Mouse (Mus musculus) left cerebral cortex, adult 2 months (tissue): ENCODE data around the gene Nat8f1. TPM values are rescaled to one million over a fixed set of nuclear protein-coding genes. Genes with fewer than 3 reads are reported as not detected.
"Not testable (repeated sequence)": the region's sequence is repeated elsewhere in the genome, so short reads cannot be mapped to it uniquely, and the experiment has no call there.

ENCODE experiments used
- DNase-seq, 2 experiments: peaks; one replicate each; pipeline ENCODE4 v3.0.0; 2021 to 2022; ENCODE audit warnings: low spot score in 2 of 2, mixed read lengths in 1 of 2; ENCODE audit errors: extremely low spot score in 1 of 2
- H3K27ac ChIP-seq: fragments of 200-600 bp; 2 replicates; pipeline ENCODE4 v1.8.1; 2022
- H3K4me3 ChIP-seq: fragments of 200-600 bp; 2 replicates; pipeline ENCODE4 v1.8.1; 2022
- CTCF ChIP-seq: fragments of 200-600 bp; IDR thresholded peaks from 2 replicates; pipeline ENCODE4 v1.8.1; 2022; ENCODE audit warnings: antibody characterized with exemption, mild to moderate bottlenecking, moderate library complexity
- intact Hi-C: fragments of 180-260 bp; cut with DNase I; formaldehyde crosslinking; loops from one replicate; pipeline ENCODE4 v1.15.1; 2025
- total RNA-seq, 2 experiments: library from RNA; stranded (reverse); gene quantifications; 2 replicates each; pipeline ENCODE4 v1.2.3; 2021

The Nat8f1 gene
- total RNA-seq, 2 experiments from 2014 or later: 25.6 to 27.9 TPM

- no peak overlapping the region for H3K27ac ChIP-seq
- no peak for DNase-seq
- no peak for TF ChIP-seq CTCF
- intact Hi-C loops: no loop called here
- H3K4me3 ChIP-seq: no peak overlapping the region
Observed at GRCm38 (mm10) chr6:85927476-85928464, 12.3 kb upstream of the Nat8f1 start.

GRCm38 (mm10) chr6:85926709-85927108 is 11.2 kb upstream of the Nat8f1 start:
- no peak for TF ChIP-seq CTCF
- Histone ChIP-seq H3K27ac (no peak overlapping the region), H3K4me3 (no peak overlapping the region)
- intact Hi-C loops: no loop called here
- DNase-seq: no peak

GRCm38 (mm10) chr6:85923643-85924042 is 8.2 kb upstream of the Nat8f1 start:
- no peak for TF ChIP-seq CTCF
- intact Hi-C loops: no loop called here
- no peak for DNase-seq
- no peak overlapping the region for H3K27ac ChIP-seq
- no peak overlapping the region for H3K4me3 ChIP-seq

- intact Hi-C loops: loop anchor here (5.0 kb wide), 1 partner anchor 467 kb away; the partner anchor contains the start of genes Cct7 and Pradc1
- no peak for DNase-seq
- Histone ChIP-seq H3K27ac (no peak overlapping the region), H3K4me3 (no peak overlapping the region)
- no peak for TF ChIP-seq CTCF
Observed at GRCm38 (mm10) chr6:85919401-85919800, 3.9 kb upstream of the Nat8f1 start.

GRCm38 (mm10) chr6:85918341-85918740 is 2.9 kb upstream of the Nat8f1 start:
- H3K4me3 ChIP-seq, DNase-seq, H3K27ac ChIP-seq: not testable (repeated sequence)
- intact Hi-C loops: loop anchor here (5.0 kb wide), 1 partner anchor 466 kb away; the partner anchor contains the start of genes Cct7 and Pradc1

- no peak for DNase-seq
- no peak for TF ChIP-seq CTCF
- intact Hi-C loops: loop anchor here (5.0 kb wide), 1 partner anchor 464 kb away; the partner anchor contains the start of genes Cct7 and Pradc1
- Histone ChIP-seq H3K4me3 (peak overlapping the region; percentile 60), H3K27ac (peak overlapping the region; percentile 93)
Observed at GRCm38 (mm10) chr6:85916596-85916995, 1.1 kb upstream of the Nat8f1 start.

GRCm38 (mm10) chr6:85915141-85915538 is 347 bp downstream of the Nat8f1 start:
- no peak for TF ChIP-seq CTCF
- intact Hi-C loops: loop anchor here (5.0 kb wide), 1 partner anchor 463 kb away; the partner anchor contains the start of genes Cct7 and Pradc1
- Histone ChIP-seq H3K27ac (peak overlapping the region; percentile 93), H3K4me3 (peak overlapping the region; percentile 60)
- no peak for DNase-seq

GRCm38 (mm10) chr6:85911587-85911986 is 3.9 kb downstream of the Nat8f1 start, which contains the start of gene Tprkb:
Gene Tprkb (plus strand): TSS chr6:85911865.
- no peak for DNase-seq
- intact Hi-C loops: no loop called here
- no peak within 1 kb of the TSS for H3K27ac ChIP-seq
- H3K4me3 ChIP-seq: no peak within 1 kb of the TSS
- no peak for TF ChIP-seq CTCF

GRCm38 (mm10) chr6:85909704-85910103 is 5.8 kb downstream of the Nat8f1 start:
- Histone ChIP-seq H3K4me3 (no peak overlapping the region), H3K27ac (no peak overlapping the region)
- no peak for TF ChIP-seq CTCF
- intact Hi-C loops: loop anchor here (10.0 kb wide), 2 partner anchors 325 to 395 kb away; partner anchors contain the start of genes Alms1 and Egr4
- DNase-seq: no peak

- peak overlapping the region; percentile 70; the same call in 1 of the 2 replicates for H3K27ac ChIP-seq
- no peak for DNase-seq
- H3K4me3 ChIP-seq: no peak overlapping the region
- no peak for TF ChIP-seq CTCF
- intact Hi-C loops: loop anchor here (10.0 kb wide), 2 partner anchors 324 to 394 kb away; partner anchors contain the start of genes Alms1 and Egr4
Observed at GRCm38 (mm10) chr6:85908341-85908740, 7.1 kb downstream of the Nat8f1 start.

- peak overlapping the region; percentile 70 for H3K27ac ChIP-seq
- peak; percentile 40 to 62 for DNase-seq
- not testable (repeated sequence) for H3K4me3 ChIP-seq
- intact Hi-C loops: loop anchor here (2.0 to 10.0 kb wide), 3 partner anchors 68 to 392 kb away; partner anchors contain the start of genes Alms1 and Egr4
Observed at GRCm38 (mm10) chr6:85906911-85907351, 8.6 kb downstream of the Nat8f1 start.

GRCm38 (mm10) chr6:85904642-85905061 is 10.8 kb downstream of the Nat8f1 start, which contains the start of gene Nat8f4:
Gene Nat8f4 (minus strand): TSS chr6:85904884.
- peak within 1 kb of the TSS; percentile 51 for H3K4me3 ChIP-seq
- intact Hi-C loops: loop anchor here (10.0 kb wide), 2 partner anchors 320 to 390 kb away; partner anchors contain the start of genes Alms1 and Egr4
- DNase-seq: peak; percentile 82
- peak; percentile 91 for TF ChIP-seq CTCF
- H3K27ac ChIP-seq: peak within 1 kb of the TSS; percentile 70
